Mouse (Mus musculus): ENCODE measurements around the gene Cfap44. TPM values are rescaled to one million over a fixed set of nuclear protein-coding genes. Genes with fewer than 3 reads are reported as not detected.
A peak's percentile ranks its signal among the peaks of the same experiment; 100 is the strongest.

The Cfap44 gene
- polyA plus RNA-seq, 1 experiment: not detected

GRCm38 (mm10) chr16:44361921-44362890 is 32.4 kb upstream of the Cfap44 start:
- 80% methylated on average over 10 of the region's 10 CpGs for WGBS
- Histone ChIP-seq H3K4me1 (ENCODE audit: control insufficient read depth, insufficient read depth, insufficient read length) (peaks cover 3% of the 10 kb centered on the region; the same call in 1 of the 2 replicates), H3K27me3 (ENCODE audit: control insufficient read depth, insufficient read depth, low read length) (no peaks in the 10 kb centered on the region), H3K27ac (ENCODE audit: insufficient read depth, low read length) (no peak overlapping the region), H3K36me3 (ENCODE audit: control insufficient read depth, insufficient read depth, low read length) (peaks cover 6% of the 10 kb centered on the region), H3K4me3 (ENCODE audit: extremely low read depth, insufficient read depth, insufficient read length) (no peak overlapping the region)
- peak in 1 of 2 experiments; percentile 22 for DNase-seq (ENCODE audit: low read depth in 1 of 2, low spot score in 2 of 2)
- TF ChIP-seq POLR2A (IDR thresholded peaks at IDR 0.05; ENCODE audit: low read depth, low read length) (no peak), CTCF (IDR thresholded peaks at IDR 0.05; ENCODE audit: extremely low read depth, insufficient read depth, insufficient read length, insufficient replicate concordance) (peak; percentile 45; the same call in 1 of the 2 replicates)

GRCm38 (mm10) chr16:44365522-44365921 is 29.1 kb upstream of the Cfap44 start:
- H3K4me1 ChIP-seq (ENCODE audit: control insufficient read depth, insufficient read depth, insufficient read length): no peaks in the 10 kb centered on the region
- no peak overlapping the region for H3K27ac ChIP-seq (ENCODE audit: insufficient read depth, low read length)
- WGBS: 87% methylated on average over 7 of the region's 7 CpGs
- no peak for TF ChIP-seq CTCF (IDR thresholded peaks at IDR 0.05; ENCODE audit: extremely low read depth, insufficient read depth, insufficient read length, insufficient replicate concordance)
- TF ChIP-seq POLR2A (IDR thresholded peaks at IDR 0.05; ENCODE audit: low read depth, low read length): no peak
- H3K4me3 ChIP-seq (ENCODE audit: extremely low read depth, insufficient read depth, insufficient read length): no peak overlapping the region
- no peak for DNase-seq (ENCODE audit: low read depth in 1 of 2, low spot score in 2 of 2)
- no peaks in the 10 kb centered on the region for H3K27me3 ChIP-seq (ENCODE audit: control insufficient read depth, insufficient read depth, low read length)
- peaks cover 8% of the 10 kb centered on the region for H3K36me3 ChIP-seq (ENCODE audit: control insufficient read depth, insufficient read depth, low read length)

GRCm38 (mm10) chr16:44375459-44375858 is 19.1 kb upstream of the Cfap44 start:
- no peak overlapping the region for H3K27ac ChIP-seq (ENCODE audit: insufficient read depth, low read length)
- no peaks in the 10 kb centered on the region for H3K27me3 ChIP-seq (ENCODE audit: control insufficient read depth, insufficient read depth, low read length)
- no peak for DNase-seq (ENCODE audit: low read depth in 1 of 2, low spot score in 2 of 2)
- TF ChIP-seq POLR2A (IDR thresholded peaks at IDR 0.05; ENCODE audit: low read depth, low read length) (no peak), CTCF (IDR thresholded peaks at IDR 0.05; ENCODE audit: extremely low read depth, insufficient read depth, insufficient read length, insufficient replicate concordance) (no peak)
- no peaks in the 10 kb centered on the region for H3K4me1 ChIP-seq (ENCODE audit: control insufficient read depth, insufficient read depth, insufficient read length)
- WGBS: 81% methylated on average over 4 of the region's 4 CpGs
- peaks cover 20% of the 10 kb centered on the region for H3K36me3 ChIP-seq (ENCODE audit: control insufficient read depth, insufficient read depth, low read length)
- no peak overlapping the region for H3K4me3 ChIP-seq (ENCODE audit: extremely low read depth, insufficient read depth, insufficient read length)

- no peaks in the 10 kb centered on the region for H3K4me1 ChIP-seq (ENCODE audit: control insufficient read depth, insufficient read depth, insufficient read length)
- TF ChIP-seq CTCF (IDR thresholded peaks at IDR 0.05; ENCODE audit: extremely low read depth, insufficient read depth, insufficient read length, insufficient replicate concordance): no peak
- TF ChIP-seq POLR2A (IDR thresholded peaks at IDR 0.05; ENCODE audit: low read depth, low read length): no peak
- DNase-seq (ENCODE audit: low read depth in 1 of 2, low spot score in 2 of 2): no peak
- H3K27me3 ChIP-seq (ENCODE audit: control insufficient read depth, insufficient read depth, low read length): no peaks in the 10 kb centered on the region
- no peak overlapping the region for H3K27ac ChIP-seq (ENCODE audit: insufficient read depth, low read length)
- peaks cover 16% of the 10 kb centered on the region for H3K36me3 ChIP-seq (ENCODE audit: control insufficient read depth, insufficient read depth, low read length)
- WGBS: 96% methylated on average over 4 of the region's 4 CpGs
- no peak overlapping the region for H3K4me3 ChIP-seq (ENCODE audit: extremely low read depth, insufficient read depth, insufficient read length)
Observed at GRCm38 (mm10) chr16:44380006-44380405, 14.6 kb upstream of the Cfap44 start.

- TF ChIP-seq CTCF (IDR thresholded peaks at IDR 0.05; ENCODE audit: extremely low read depth, insufficient read depth, insufficient read length, insufficient replicate concordance) (no peak), POLR2A (IDR thresholded peaks at IDR 0.05; ENCODE audit: low read depth, low read length) (no peak)
- no peak for DNase-seq (ENCODE audit: low read depth in 1 of 2, low spot score in 2 of 2)
- Histone ChIP-seq H3K4me1 (ENCODE audit: control insufficient read depth, insufficient read depth, insufficient read length) (no peaks in the 10 kb centered on the region), H3K27me3 (ENCODE audit: control insufficient read depth, insufficient read depth, low read length) (no peaks in the 10 kb centered on the region), H3K27ac (ENCODE audit: insufficient read depth, low read length) (no peak overlapping the region), H3K36me3 (ENCODE audit: control insufficient read depth, insufficient read depth, low read length) (peaks cover 23% of the 10 kb centered on the region), H3K4me3 (ENCODE audit: extremely low read depth, insufficient read depth, insufficient read length) (no peak overlapping the region)
- 91% methylated on average over 5 of the region's 5 CpGs for WGBS
Observed at GRCm38 (mm10) chr16:44381578-44381977, 13.0 kb upstream of the Cfap44 start.

DNA sequence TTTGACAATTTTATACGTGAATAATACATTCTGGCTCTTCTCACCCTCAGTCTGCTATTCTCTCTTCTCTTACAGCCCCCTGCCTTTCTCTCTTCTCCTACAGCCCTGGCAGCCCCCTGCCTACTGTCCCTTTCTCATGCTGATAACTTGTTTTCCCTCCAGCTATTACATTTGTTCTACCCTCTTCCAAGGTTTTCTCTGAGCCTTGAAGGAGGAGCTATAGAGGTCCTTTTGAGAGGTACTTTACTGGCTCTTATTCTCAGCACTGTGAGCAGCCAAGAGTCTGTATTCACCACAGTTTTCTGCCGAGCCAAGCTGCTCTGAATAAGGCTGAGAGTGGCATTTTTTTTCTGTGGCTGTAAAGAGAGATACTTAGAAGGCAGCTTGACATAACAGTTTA is 11.0 kb upstream of the Cfap44 start:
- no peak for DNase-seq (ENCODE audit: low read depth in 1 of 2, low spot score in 2 of 2)
- no peaks in the 10 kb centered on the region for H3K4me1 ChIP-seq (ENCODE audit: control insufficient read depth, insufficient read depth, insufficient read length)
- H3K27ac ChIP-seq (ENCODE audit: insufficient read depth, low read length): no peak overlapping the region
- H3K4me3 ChIP-seq (ENCODE audit: extremely low read depth, insufficient read depth, insufficient read length): no peak overlapping the region
- H3K36me3 ChIP-seq (ENCODE audit: control insufficient read depth, insufficient read depth, low read length): peaks cover 24% of the 10 kb centered on the region
- WGBS: 85% methylated on average over 2 of the region's 2 CpGs
- H3K27me3 ChIP-seq (ENCODE audit: control insufficient read depth, insufficient read depth, low read length): no peaks in the 10 kb centered on the region
- no peak for TF ChIP-seq CTCF (IDR thresholded peaks at IDR 0.05; ENCODE audit: extremely low read depth, insufficient read depth, insufficient read length, insufficient replicate concordance)
- no peak for TF ChIP-seq POLR2A (IDR thresholded peaks at IDR 0.05; ENCODE audit: low read depth, low read length)

DNA sequence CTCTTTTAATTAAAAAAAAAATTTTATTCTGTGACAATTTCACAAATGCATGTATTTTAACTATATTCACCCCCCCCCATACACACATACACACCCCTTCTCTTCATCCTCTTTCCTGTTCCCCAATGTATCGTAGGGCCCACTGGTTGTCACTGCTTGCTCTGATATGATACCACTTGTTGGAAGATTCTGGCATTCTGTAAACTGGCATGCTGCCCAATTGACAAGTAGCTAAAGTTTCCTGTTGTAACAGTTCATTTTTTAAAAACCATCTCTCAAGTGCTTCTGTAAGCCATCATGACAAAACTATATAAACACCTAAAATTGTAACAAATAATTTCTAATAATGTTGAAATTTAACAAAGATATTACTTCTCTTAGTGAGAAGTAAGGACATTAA is 10.3 kb upstream of the Cfap44 start:
- WGBS: 75% methylated on average over 1 of the region's 1 CpGs
- DNase-seq (ENCODE audit: low read depth in 1 of 2, low spot score in 2 of 2): no peak
- TF ChIP-seq POLR2A (IDR thresholded peaks at IDR 0.05; ENCODE audit: low read depth, low read length) (no peak), CTCF (IDR thresholded peaks at IDR 0.05; ENCODE audit: extremely low read depth, insufficient read depth, insufficient read length, insufficient replicate concordance) (no peak)
- Histone ChIP-seq H3K36me3 (ENCODE audit: control insufficient read depth, insufficient read depth, low read length) (peaks cover 20% of the 10 kb centered on the region), H3K4me1 (ENCODE audit: control insufficient read depth, insufficient read depth, insufficient read length) (no peaks in the 10 kb centered on the region), H3K27me3 (ENCODE audit: control insufficient read depth, insufficient read depth, low read length) (no peaks in the 10 kb centered on the region), H3K4me3 (ENCODE audit: extremely low read depth, insufficient read depth, insufficient read length) (no peak overlapping the region), H3K27ac (ENCODE audit: insufficient read depth, low read length) (no peak overlapping the region)
